Mouse (Mus musculus) neural tube, embryonic 12.5 days (tissue): Measurements from ENCODE around the gene Nek9. TPM values are rescaled to one million over a fixed set of nuclear protein-coding genes. Genes with fewer than 3 reads are reported as not detected.

ENCODE experiments used
- polyA plus RNA-seq: library from polyadenylated mRNA; unstranded; fragments of >200 nt; fragmentation: Nextera tagmentation; extraction: Ambion mirVana; gene quantifications from 2 replicates; pipeline ENCODE4 v1.2.1, GENCODE M21; 2016

Gene Nek9
- polyA plus RNA-seq, 1 experiment from 2014 or later = 23.7 TPM

Other genes starting within 250 kb of the Nek9 start
- gene Prox2, start 228.6 kb downstream of the Nek9 start, polyA plus RNA-seq = 4.2 and 5.6 TPM in 2 replicates
- gene Dlst, start 228.5 kb downstream of the Nek9 start, polyA plus RNA-seq = 114 and 116 TPM in 2 replicates
- 13.3 and 14.6 TPM in 2 replicates for gene Rps6kl1, start 188.1 kb downstream of the Nek9 start, polyA plus RNA-seq
- 9.7 and 10.9 TPM in 2 replicates for gene Pgf, start 161.6 kb downstream of the Nek9 start, polyA plus RNA-seq
- gene Eif2b2, start 119.9 kb downstream of the Nek9 start, polyA plus RNA-seq = 92.5 and 107 TPM in 2 replicates
- 8.3 and 9.0 TPM in 2 replicates for gene Mlh3, start 68.8 kb downstream of the Nek9 start, polyA plus RNA-seq
- gene Acyp1, start 50.9 kb downstream of the Nek9 start, polyA plus RNA-seq = 67.1 TPM in 2 replicates
- 1.1 and 1.2 TPM in 2 replicates for gene Zc2hc1c, start 50.8 kb downstream of the Nek9 start, polyA plus RNA-seq
- 230 and 234 TPM in 2 replicates for gene Tmed10, start 35.5 kb upstream of the Nek9 start, polyA plus RNA-seq
- gene Fos, start 134.5 kb upstream of the Nek9 start, polyA plus RNA-seq = 1.2 and 2.2 TPM in 2 replicates